Mouse (Mus musculus) lung, adult 2 months (tissue): ENCODE results near the gene Nod2.

Source experiments
- CTCF ChIP-seq: fragments of 200-500 bp; IDR thresholded peaks from 2 replicates; pipeline ENCODE4 v1.5.1; 2011; ENCODE audit warnings: mild to moderate bottlenecking, low read length, control low read depth; ENCODE audit not compliant: insufficient read depth
- POLR2A ChIP-seq: fragments of 200-500 bp; IDR thresholded peaks from 2 replicates; pipeline ENCODE4 v1.6.1; 2011; ENCODE audit warnings: low read depth, mild to moderate bottlenecking, control low read depth, low read length, borderline replicate concordance; ENCODE audit errors: extremely low read depth

DNA sequence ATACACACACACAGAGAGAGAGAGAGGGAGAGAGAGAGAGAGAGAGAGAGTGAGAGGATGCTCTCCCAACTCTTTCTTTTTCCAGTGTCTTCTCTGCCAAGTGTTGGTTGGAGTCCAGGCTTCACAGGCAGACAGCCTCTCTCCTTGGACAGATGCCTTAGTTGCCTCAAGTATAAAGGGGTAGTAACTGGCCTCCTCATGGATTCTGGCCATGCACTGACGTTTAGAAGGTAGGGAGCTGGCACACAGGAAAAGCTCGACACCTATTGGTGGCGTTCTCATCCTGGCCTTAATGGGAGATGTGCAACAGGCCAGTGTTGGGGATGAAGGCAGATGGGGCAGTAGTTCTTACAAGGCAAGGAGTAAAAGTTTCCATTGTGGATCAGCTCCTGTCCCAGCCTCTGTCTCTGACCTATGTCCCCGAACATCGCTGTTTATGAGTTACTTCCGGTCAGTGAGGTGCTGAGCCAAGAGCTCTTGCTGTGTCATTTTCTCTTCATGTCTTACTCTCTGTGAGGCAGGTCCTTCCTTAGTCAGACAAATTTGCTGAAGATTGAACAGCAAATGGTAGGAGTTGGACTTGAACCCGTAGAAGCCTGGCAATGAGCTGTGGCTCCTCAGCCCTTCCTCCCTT lies 36.7 kb downstream of the Nod2 start:
- no peak for TF ChIP-seq CTCF
- no peak for TF ChIP-seq POLR2A
